Mouse (Mus musculus) urinary bladder, postnatal 4 days (tissue): ENCODE data around the gene Hsf5.

ENCODE experiments used
- DNase-seq, 2 experiments: peaks; one replicate each; pipeline ENCODE4 v3.0.0; 2021 to 2022; ENCODE audit warnings: low spot score in 2 of 2

The Hsf5 gene

GRCm38 (mm10) chr11:87616790-87617474, at the start of gene Hsf5:
Hsf5 (plus strand) TSS chr11:87617164.
- DNase-seq = no peak

- no peak for DNase-seq
These were observed 48.6 kb upstream of the Hsf5 start, which contains the start of gene Sept4 for GRCm38 (mm10) chr11:87568255-87568953. Sept4 (plus strand) TSS chr11:87568903.

- DNase-seq = no peak
These were observed 46.2 kb upstream of the Hsf5 start for GRCm38 (mm10) chr11:87570743-87571142.

- DNase-seq = no peak
These were observed 45.5 kb upstream of the Hsf5 start for GRCm38 (mm10) chr11:87571361-87571950.

GRCm38 (mm10) chr11:87573751-87574150, 43.2 kb upstream of the Hsf5 start:
- DNase-seq = no peak

- DNase-seq = no peak
These were observed 42.3 kb upstream of the Hsf5 start for GRCm38 (mm10) chr11:87574520-87575180.

GRCm38 (mm10) chr11:87577601-87578248, 39.2 kb upstream of the Hsf5 start:
- DNase-seq = no peak

- peak in 1 of 2 experiments; percentile 47 for DNase-seq
These were observed 38.6 kb upstream of the Hsf5 start for GRCm38 (mm10) chr11:87578249-87578962.

GRCm38 (mm10) chr11:87578963-87579601, 37.9 kb upstream of the Hsf5 start:
- DNase-seq = no peak

- DNase-seq = no peak
These were observed 37.3 kb upstream of the Hsf5 start for GRCm38 (mm10) chr11:87579713-87580112.

- DNase-seq = no peak
These were observed 36.4 kb upstream of the Hsf5 start for GRCm38 (mm10) chr11:87580543-87581085.

- no peak for DNase-seq
These were observed 35.7 kb upstream of the Hsf5 start for GRCm38 (mm10) chr11:87581161-87581865.

GRCm38 (mm10) chr11:87581933-87582710, 34.8 kb upstream of the Hsf5 start:
- no peak for DNase-seq

- no peak for DNase-seq
These were observed 33.5 kb upstream of the Hsf5 start for GRCm38 (mm10) chr11:87583291-87584034.

GRCm38 (mm10) chr11:87584711-87585505, 32.1 kb upstream of the Hsf5 start:
- DNase-seq = no peak

- DNase-seq = no peak
These were observed 29.6 kb upstream of the Hsf5 start for GRCm38 (mm10) chr11:87587211-87587874.

- DNase-seq = no peak
These were observed 27.4 kb upstream of the Hsf5 start for GRCm38 (mm10) chr11:87589605-87590004.
